Mouse (Mus musculus) erythroblast, embryonic 14.5 days (primary cell): ENCODE measurements around the gene Coro2b.

Source experiments
- GATA1 ChIP-seq: IDR thresholded peaks from 2 replicates; pipeline ENCODE4 v1.6.1; 2012; ENCODE audit warnings: low read length, inconsistent platforms, mixed read lengths
- TAL1 ChIP-seq: IDR thresholded peaks from 3 replicates; pipeline ENCODE4 v1.6.1; 2012; ENCODE audit warnings: low read length, inconsistent platforms, mixed read lengths

DNA sequence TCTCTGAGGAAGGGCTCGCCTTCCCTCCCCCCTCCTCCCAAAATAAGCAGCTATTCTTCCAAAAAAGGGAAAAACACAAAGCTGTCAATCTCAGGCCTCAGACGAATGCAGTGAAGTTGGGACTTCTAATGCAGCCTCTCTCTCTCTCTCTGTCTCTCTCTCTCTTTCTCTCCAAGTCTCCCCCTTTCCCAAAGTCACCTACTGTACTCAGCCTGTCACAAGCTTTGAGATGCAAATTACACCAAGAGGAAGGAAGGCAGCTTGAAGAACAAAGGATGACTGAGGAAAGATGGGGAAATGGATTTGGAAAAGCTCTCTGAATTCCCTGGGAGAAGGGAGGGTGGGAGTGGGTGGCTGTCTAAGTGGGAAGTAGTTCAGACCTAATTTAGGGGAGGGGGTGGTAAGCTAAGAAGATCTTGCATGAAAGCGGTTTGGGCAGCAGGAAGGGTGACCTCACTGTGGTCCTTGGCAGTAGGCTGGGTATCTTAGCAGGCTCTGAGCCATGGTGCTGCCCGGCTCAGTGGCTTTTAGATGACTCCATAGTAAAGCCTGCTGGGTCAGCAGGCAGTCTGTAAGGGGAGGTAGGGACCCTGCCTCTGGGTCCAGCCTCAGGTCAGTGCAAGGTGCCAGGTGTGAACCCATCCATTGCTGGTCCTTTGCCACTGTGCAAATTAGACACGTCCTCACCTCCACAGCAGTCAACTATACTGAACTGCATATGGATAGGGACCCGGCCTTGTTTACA is 55.8 kb downstream of the Coro2b start:
- no peak for TF ChIP-seq GATA1
- TF ChIP-seq TAL1: no peak
